Mouse (Mus musculus): ENCODE results near the gene Borcs6. TPM values are rescaled to one million over a fixed set of nuclear protein-coding genes. Genes with fewer than 3 reads are reported as not detected.
A peak's percentile ranks its signal among the peaks of the same experiment; 100 is the strongest.

Borcs6 gene
- total and polyA plus RNA-seq, 3 experiments, result 9.2 to 9.3 TPM; not detected in 1

DNA sequence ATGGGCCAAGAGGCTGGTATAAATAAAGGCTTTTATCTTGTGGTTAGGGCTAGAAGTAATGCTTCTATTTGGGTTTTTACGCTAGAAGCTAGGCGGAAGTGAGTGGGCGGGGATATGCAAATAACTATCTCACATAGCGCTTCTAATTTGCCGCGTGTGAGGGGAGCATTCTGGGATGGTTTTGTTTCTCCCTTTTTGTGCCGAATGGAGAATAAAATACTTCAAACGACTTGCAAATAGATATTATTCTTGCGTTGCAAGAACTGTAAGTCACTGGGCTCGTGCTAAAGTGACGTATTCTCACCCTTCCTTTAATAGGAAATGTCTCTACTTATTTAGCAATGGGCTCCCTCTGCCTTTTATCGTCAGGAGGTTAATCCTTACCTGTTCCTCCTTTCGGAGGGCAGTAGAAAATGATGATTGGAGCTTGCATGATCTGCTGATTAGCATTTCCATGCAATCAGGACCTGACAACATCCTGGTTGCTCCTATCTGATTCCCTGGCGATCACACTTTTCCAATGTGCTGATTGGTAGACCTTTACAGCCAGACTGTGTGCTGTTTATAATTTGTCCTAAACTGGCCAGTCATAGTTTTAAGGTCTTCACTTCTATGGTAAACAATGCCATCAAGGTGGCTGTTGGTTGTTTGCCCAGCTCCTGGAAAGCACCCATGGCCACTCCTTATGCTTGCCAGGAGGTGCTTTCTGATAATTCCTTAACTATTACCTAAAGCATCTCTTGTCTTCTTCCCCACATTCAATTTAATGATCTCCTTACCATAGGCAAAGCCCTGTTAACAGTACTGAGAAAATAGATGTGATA lies 13.8 kb downstream of the Borcs6 start (continued):
- TF ChIP-seq SMC3 (IDR thresholded peaks at IDR 0.05; ENCODE audit: low read depth, low read length), result 0 out of 2 replicates have a peak, but pooled peaks have one; percentile 11
- peak; percentile 93 for TF ChIP-seq SIN3A (IDR thresholded peaks at IDR 0.05; ENCODE audit: low read length)
- TF ChIP-seq ZC3H11A (IDR thresholded peaks at IDR 0.05; ENCODE audit: low read depth, low read length), result no peak
- no peak for TF ChIP-seq USF1 (IDR thresholded peaks at IDR 0.05; ENCODE audit: low read depth, low read length)
- TF ChIP-seq POLR2AphosphoS2 (IDR thresholded peaks at IDR 0.05; ENCODE audit: low read length), result peak; percentile 100
- TF ChIP-seq E2F4 (IDR thresholded peaks at IDR 0.05; ENCODE audit: borderline replicate concordance, low read depth, low read length), result no peak

GRCm38 (mm10) chr11:69073951-69074775 lies 14.6 kb downstream of the Borcs6 start:
- TF ChIP-seq USF2 (IDR thresholded peaks at IDR 0.05; ENCODE audit: borderline replicate concordance in 1 of 2, insufficient read depth in 1 of 2, low read depth in 1 of 2, low read length in 2 of 2) (no peak), MYB (IDR thresholded peaks at IDR 0.05; ENCODE audit: low read depth, low read length) (no peak), CTCF (IDR thresholded peaks at IDR 0.05 in 2 of 3, conservative IDR thresholded peaks at IDR 0.05 in 1 of 3; ENCODE audit: control insufficient read depth in 1 of 3, insufficient read depth in 1 of 3, low read depth in 2 of 3, low read length in 3 of 3, poor library complexity in 1 of 3, severe bottlenecking in 1 of 3) (no peak), MAX (IDR thresholded peaks at IDR 0.05; ENCODE audit: low read length) (no peak), MAFK (IDR thresholded peaks at IDR 0.05; ENCODE audit: borderline replicate concordance, low read depth, low read length) (no peak), SMC3 (IDR thresholded peaks at IDR 0.05; ENCODE audit: low read depth, low read length) (0 out of 2 replicates have a peak, but pooled peaks have one; percentile 3), MAZ (IDR thresholded peaks at IDR 0.05; ENCODE audit: low read depth, low read length) (no peak), POLR2AphosphoS2 (IDR thresholded peaks at IDR 0.05; ENCODE audit: low read length) (no peak)
- no peaks in the 10 kb centered on the region for H3K27me3 ChIP-seq (ENCODE audit: control insufficient read depth in 1 of 2, insufficient read depth in 2 of 2, low read length in 2 of 2)
- H3K4me3 ChIP-seq (ENCODE audit: control insufficient read depth in 1 of 2, insufficient read depth in 1 of 2, low read depth in 2 of 2, low read length in 2 of 2), result no peak overlapping the region
- peaks cover 0 to 3% of the 10 kb centered on the region in 2 experiments; a peak in 1 of 4 replicates for H3K36me3 ChIP-seq (ENCODE audit: control insufficient read depth in 1 of 2, insufficient read depth in 2 of 2, low read length in 2 of 2)
- H3K4me1 ChIP-seq (ENCODE audit: control insufficient read depth in 1 of 2, insufficient read depth in 2 of 2, low read length in 2 of 2), result peaks cover 0 to 13% of the 10 kb centered on the region in 2 experiments; a peak in 3 of 4 replicates
- H3K9ac ChIP-seq (ENCODE audit: control insufficient read depth, low read depth, low read length, poor library complexity, severe bottlenecking), result no peak overlapping the region; the same call in 1 of the 2 replicates
- H3K79me2 ChIP-seq (ENCODE audit: control insufficient read depth, insufficient read depth, low read length, poor library complexity), result peaks cover 5% of the 10 kb centered on the region; the same call in 1 of the 2 replicates
- peak; percentile 38 for DNase-seq (ENCODE audit: low read depth, low spot score)
- peak overlapping the region; percentile 1; the same call in 1 of the 2 replicates for H3K27ac ChIP-seq (ENCODE audit: control insufficient read depth, low read depth, low read length)
- no peaks in the 10 kb centered on the region for H3K9me3 ChIP-seq (replicated peaks; ENCODE audit: insufficient read depth, low read length)

- no peak for DNase-seq (ENCODE audit: low read depth, low spot score)
- H3K27me3 ChIP-seq (ENCODE audit: control insufficient read depth in 1 of 2, insufficient read depth in 2 of 2, low read length in 2 of 2), result no peaks in the 10 kb centered on the region
- H3K9me3 ChIP-seq (replicated peaks; ENCODE audit: insufficient read depth, low read length), result no peaks in the 10 kb centered on the region
- H3K27ac ChIP-seq (ENCODE audit: control insufficient read depth, low read depth, low read length), result no peak overlapping the region
- peaks cover 0 to 3% of the 10 kb centered on the region in 2 experiments; a peak in 1 of 4 replicates for H3K36me3 ChIP-seq (ENCODE audit: control insufficient read depth in 1 of 2, insufficient read depth in 2 of 2, low read length in 2 of 2)
- no peak overlapping the region for H3K9ac ChIP-seq (ENCODE audit: control insufficient read depth, low read depth, low read length, poor library complexity, severe bottlenecking)
- H3K79me2 ChIP-seq (ENCODE audit: control insufficient read depth, insufficient read depth, low read length, poor library complexity), result peaks cover 5% of the 10 kb centered on the region; the same call in 1 of the 2 replicates
- TF ChIP-seq SMC3 (IDR thresholded peaks at IDR 0.05; ENCODE audit: low read depth, low read length) (no peak), TBP (IDR thresholded peaks at IDR 0.05; ENCODE audit: low read depth, low read length) (peak; percentile 69; the same call in 1 of the 2 replicates)
- H3K4me3 ChIP-seq (ENCODE audit: control insufficient read depth in 1 of 2, insufficient read depth in 1 of 2, low read depth in 2 of 2, low read length in 2 of 2), result no peak overlapping the region
- H3K4me1 ChIP-seq (ENCODE audit: control insufficient read depth in 1 of 2, insufficient read depth in 2 of 2, low read length in 2 of 2), result peaks cover 0 to 14% of the 10 kb centered on the region in 2 experiments; a peak in 3 of 4 replicates
These were observed 15.2 kb downstream of the Borcs6 start for GRCm38 (mm10) chr11:69074776-69075069.
